Mouse (Mus musculus) E14TG2a.4 (cell line): Measurements from ENCODE around the gene Pax8.
A peak's percentile ranks its signal among the peaks of the same experiment; 100 is the strongest.

Source experiments
- CTCF ChIP-seq: conservative IDR thresholded peaks from 2 replicates; pipeline ENCODE4 v1.5.1; 2014; ENCODE audit warnings: low read length
- NANOG ChIP-seq: IDR thresholded peaks from 2 replicates; pipeline ENCODE4 v1.6.1; 2014; ENCODE audit warnings: borderline replicate concordance, low read length, mixed read lengths
- POU5F1 ChIP-seq: IDR thresholded peaks from 2 replicates; pipeline ENCODE4 v1.6.1; 2014; ENCODE audit warnings: low read length, borderline replicate concordance

DNA sequence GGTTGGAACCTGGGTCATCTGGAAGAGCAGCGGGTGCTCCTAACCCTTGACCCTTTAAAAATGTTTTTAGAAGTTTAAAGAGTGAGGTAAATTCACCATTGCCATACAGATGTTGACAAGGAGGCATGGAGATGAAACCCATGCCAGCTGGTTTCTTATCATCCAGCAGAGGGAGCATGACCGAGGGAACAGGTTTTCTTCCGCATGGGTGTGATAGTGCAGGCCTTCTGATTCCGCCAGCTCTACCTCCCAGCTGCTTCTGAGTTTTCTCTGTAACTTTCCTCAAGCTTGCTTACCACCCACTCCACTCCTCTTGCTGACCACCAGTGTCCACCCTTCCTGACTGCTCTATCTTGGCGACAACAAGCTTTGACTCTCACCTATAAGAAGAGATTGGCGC is 15.2 kb upstream of the Pax8 start:
- peak; percentile 57 for TF ChIP-seq CTCF
- TF ChIP-seq POU5F1: no peak
- TF ChIP-seq NANOG: no peak
